Mouse (Mus musculus) mouse embryonic stem cell (cell line): Measurements from ENCODE around the gene Cops4.

ENCODE experiments used
- in situ Hi-C, 2 experiments: fragments of 300-500 bp; cut with MboI; formaldehyde crosslinking; loops; 1 replicate in 1 of 2; 3 replicates in 1 of 2; pipeline ENCODE4 v1.14.3; 2019 to 2020; ENCODE audit warnings: low sequenced_read_pairs in 2 of 2, low pct_unique_long_range_greater_than_20kb in 1 of 2, mixed read lengths in 1 of 2; ENCODE audit not compliant: unreplicated experiment in 1 of 2

Gene Cops4

DNA sequence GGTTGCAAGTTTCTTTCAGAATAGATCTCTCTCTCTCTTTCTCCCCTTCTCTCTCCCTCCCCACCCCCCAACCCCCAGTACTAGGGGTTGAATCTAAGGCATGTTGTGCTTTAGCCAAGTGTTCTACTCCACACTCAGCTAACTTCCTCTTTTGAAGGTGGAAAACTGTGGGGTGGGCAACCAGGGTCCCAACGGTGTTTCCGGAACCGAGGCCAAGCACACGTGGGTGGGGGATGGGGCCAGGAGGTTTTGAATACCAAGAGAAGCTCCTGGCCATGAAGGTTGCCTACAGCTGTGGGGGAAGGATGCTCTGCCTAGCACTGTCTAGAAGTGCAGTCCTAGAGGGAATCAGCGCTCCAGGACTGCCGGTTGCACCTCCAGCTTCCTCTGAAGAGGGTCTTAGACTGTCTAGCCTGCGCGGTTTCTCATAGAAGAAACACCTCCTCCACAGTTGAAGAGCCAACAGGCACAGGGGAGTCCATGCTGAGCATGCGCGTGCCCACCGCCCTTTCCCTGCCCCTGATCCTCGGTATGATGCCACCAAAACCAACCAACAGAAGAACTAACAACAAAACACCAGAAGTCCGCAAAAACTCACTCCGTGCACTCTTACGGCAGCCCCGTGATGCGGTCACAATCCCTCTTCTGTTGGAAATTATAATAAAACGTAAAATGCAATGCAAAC, 51.3 kb downstream of the Cops4 start:
- in situ Hi-C loops, result no loop called here

DNA sequence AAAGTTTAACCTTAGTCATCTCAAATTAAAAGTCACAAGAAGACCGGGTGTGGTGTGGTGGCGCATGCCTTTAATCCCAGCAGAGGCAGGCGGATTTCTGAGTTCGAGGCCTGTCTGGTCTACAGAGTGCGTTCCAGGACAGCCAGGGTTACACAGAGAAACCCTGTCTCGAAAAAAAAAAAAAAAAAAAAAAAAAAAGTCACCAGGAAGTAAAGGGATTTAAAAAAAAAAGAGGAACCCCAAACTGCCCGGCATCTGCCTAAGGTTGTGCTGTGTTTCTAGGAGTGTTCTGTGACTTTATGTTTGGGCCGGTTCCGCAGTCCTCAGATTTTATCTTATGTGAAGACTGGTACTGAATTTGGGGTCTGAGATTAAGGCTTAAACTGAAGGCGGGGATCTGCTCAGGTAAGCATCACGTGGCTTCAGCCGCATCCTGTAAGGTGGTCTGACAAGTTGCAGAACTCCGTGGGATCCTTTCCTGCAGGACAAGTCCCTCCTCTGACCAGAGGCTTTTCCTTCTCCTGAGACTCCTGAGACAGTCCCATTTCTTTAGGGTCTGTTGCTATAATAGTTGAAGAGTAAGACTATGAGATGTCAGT, 52.0 kb downstream of the Cops4 start:
- in situ Hi-C loops, result no loop called here

DNA sequence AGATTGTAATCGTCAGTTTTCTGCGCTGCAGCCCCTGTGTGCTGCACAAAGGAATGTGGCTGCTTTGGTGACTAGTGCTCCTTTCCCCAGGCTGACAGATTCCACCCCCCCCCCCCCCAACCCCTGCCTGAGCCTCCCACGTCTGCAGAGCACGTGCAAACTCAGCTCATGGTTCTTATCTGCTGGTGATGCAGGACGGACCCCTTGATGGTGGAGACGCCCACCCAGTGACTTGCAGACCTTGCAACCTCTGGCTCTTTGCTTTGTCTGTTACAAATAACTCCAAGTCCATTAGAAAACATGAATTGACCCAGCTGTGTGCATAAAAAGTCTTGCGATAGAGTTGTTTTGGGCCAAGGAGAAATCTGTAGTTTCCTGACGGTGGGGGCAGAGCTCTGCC, 52.6 kb downstream of the Cops4 start:
- in situ Hi-C loops, result no loop called here

DNA sequence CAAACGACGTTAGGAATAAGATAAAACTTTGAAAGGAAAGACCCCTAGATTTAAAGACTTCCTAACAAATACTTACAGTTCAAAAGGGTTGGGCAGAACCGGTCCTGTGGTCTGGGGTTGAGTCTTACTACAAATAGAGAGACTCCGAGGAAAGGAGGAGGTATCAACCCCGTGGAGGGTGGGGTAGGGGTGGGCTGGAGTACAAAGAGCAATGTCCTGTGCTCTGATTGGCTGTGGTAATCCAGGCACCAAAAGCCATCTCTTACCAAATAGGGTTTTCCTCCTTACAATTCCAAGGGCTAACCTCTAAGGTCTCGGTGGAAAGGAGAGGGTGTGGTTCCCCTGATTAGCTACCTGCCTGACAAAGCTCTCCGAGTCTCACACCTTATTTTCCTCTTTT, 54.0 kb downstream of the Cops4 start, which contains the start of gene Plac8:
TSS of gene Plac8 (minus strand) at position 177 of the 400 bp plus-strand sequence.
- in situ Hi-C loops, result no loop called here

DNA sequence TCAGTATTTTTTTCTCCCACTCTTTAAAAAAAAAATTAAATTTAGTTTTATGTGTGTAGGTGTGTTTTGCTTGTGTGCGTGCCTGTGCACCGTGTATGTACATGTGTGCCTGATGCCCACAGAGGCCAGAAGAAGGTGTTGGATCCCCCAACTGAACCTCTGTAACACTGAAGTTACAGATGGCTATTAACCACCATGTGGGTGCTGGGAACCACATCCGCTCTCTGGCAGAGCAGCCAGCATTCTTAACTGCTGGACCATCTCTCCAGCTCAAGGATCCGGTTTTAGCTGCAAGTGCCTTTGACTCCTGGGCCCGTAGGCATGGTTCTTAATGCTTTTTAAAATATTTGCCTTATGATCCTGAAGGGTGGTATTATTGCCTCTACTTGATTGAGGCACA, 55.1 kb downstream of the Cops4 start:
- in situ Hi-C loops, result no loop called here

DNA sequence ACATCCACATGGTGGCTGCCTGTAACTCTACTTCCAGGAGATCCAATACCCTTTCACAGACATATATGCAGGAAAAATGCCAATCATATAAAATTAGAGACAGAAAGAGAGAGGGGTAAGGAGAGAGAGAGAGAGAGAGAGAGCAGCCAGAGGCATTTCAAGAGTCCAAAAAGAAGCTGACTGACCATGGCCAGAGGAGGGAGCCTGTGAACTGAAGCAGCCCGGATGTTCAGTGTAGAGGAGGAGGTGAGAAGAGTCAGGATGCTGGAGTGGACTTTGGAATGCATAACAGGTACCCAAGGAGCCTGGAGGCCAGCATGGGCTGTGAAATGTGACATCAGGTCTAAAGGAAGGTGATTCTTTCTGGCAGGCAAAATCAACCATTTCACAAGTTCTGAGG, 56.7 kb downstream of the Cops4 start:
- in situ Hi-C loops, result no loop called here

DNA sequence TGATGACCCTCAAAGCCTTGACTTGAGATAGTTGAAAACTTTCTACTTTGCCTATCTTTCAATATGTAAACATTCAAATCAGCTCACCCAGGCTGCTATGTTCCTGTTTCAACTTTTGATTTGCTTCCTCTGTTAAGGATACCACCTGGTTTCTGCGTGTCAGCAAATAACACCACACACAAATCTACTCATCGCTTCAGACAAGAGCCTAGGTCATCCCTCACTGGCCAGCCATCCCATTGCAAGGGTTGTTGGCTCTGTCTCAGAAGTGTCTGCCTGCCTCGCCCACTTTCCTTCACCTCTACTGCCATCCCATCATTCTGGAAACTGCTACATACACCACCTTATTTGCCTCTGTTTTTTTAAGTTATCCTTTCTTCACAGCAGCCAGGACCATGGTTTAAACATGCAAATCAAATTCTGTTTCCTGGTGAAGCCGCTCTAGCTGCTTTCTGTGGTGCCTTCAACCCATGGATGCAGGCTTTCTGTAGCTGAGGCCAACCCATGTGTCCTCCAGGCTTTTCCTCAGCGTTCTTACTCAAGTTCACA, 60.8 kb downstream of the Cops4 start:
- in situ Hi-C loops, result no loop called here

DNA sequence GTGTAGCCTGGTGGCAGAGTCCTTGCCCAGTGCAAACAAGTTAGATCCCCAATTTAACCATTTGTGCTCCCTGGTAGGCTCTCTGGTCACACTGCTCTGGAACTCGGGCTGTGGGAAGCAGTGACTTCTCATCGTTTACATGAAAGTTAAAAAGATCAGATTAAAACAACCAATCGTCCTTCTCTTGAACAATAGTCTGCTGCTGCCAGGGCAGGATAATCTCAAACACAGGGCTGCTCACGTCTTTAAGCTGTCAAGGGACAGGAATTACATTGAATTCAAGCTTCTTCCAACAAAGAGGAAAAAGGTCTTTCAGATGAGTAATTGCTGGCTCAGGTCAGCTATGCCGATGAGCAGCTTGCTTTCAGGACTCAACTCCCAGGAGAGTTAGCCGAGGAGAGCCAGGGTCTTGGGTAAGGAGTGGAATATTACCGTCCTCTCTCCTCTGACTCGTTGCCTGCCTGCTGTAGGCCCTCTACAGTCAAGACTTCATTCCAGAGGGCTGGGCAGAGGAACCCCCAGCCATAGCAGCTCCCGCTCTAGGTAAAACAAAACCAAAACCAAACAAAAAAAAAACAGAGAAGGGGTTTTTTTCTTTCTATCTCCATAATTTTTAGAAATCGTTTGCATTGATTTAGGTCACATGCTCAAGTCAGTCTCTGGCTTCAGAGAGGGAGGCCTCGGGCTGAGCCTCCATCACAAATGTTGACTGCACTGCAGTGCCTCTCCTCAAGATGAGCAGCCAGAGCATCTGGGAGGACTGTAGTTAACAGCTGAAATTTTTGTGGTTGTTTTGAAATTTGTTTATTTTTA, 63.7 kb downstream of the Cops4 start:
- in situ Hi-C loops, result no loop called here

DNA sequence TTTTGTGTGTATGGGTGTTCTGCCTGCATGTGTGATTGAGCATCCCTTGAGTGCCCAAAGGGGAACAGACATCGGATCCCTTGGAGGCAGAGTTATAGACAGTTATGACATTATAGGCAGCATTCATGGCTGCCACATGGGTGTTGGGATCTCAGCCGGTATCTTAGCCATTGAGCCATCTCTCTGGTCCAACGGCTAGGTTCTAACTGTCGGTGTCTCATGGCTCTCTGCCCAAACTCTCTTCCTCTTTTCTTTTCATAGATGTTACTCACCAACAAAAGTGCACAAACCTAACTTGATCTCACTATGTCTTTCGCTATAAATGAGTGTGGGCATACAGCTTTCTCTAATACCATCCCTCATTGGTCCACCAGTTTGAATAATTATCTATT, 64.3 kb downstream of the Cops4 start:
- in situ Hi-C loops, result no loop called here

DNA sequence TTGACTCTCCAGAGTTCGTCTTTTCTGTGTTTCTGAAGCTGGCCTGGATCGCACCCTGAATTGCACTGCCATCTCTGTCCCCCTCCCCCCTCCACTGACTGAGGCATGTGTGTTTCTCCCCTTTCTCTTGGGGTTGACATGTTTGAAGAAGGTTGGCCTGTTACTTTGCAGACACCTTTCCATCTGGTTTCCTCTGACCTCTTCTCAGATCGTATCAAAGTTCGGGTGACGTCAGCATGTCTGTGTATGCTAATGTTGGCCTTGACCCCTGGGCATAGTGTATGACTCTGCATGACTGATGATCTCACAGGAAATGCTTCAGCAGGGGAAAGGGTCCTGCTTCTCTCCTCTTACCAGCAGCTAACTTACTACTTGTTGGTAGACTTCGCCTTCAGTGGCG, 65.0 kb downstream of the Cops4 start:
- in situ Hi-C loops, result no loop called here

DNA sequence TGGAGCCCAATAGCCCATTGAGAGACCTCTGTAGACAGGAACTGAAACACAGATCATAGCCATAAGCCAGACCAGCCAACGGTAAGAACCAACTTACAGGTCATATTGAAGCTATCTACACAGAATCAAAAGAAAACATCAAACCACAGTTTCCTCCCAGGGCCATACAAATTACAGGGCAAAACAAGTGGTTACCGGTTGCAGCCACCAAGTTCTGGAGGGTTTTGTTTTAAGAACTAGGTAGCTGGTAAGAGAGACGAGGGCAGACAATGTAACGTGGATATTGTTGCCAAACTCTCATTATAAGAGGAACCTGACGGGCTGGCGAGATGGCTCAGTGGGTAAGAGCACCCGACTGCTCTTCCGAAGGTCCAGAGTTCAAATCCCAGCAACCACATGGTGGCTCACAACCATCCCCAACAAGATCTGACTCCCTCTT, 67.1 kb downstream of the Cops4 start:
- in situ Hi-C loops, result no loop called here

DNA sequence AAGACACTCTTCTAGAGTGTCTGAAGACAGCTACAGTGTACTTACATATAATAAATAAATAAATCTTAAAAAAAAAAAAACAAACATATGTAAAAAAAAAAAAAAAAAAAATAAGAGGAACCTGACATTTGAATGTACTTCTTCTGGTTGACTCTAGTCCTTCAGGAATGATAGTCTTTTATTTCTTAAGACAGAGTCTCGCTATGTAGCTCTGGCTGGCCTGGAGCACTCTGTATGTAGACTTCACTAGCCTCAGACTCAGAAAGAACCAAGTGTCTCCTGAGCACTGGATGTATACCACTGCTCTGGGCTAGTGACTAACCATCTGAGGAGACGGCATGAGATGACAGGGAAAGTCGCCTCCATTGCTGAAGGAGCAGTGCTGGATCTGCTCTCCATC, 67.5 kb downstream of the Cops4 start:
- in situ Hi-C loops, result no loop called here

DNA sequence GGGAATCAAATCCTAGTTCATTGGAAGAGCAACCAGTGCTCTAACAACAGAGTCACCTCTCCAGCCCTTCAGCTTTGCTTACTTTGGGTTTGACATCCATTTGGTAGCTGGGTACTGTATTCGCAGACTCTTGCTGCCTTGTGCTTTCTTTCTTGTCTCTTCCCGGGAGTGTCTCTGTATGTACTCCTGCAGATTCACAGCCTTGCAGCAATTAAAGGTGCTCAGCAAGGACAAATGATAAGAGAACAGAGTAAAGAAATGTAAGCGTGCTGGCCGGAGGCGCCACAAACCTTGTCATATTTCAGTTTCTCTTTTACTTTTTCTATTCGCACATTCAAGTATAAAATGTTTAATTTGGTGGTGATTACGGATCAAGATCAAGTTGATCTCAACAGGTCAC, 69.0 kb downstream of the Cops4 start:
- in situ Hi-C loops, result no loop called here

DNA sequence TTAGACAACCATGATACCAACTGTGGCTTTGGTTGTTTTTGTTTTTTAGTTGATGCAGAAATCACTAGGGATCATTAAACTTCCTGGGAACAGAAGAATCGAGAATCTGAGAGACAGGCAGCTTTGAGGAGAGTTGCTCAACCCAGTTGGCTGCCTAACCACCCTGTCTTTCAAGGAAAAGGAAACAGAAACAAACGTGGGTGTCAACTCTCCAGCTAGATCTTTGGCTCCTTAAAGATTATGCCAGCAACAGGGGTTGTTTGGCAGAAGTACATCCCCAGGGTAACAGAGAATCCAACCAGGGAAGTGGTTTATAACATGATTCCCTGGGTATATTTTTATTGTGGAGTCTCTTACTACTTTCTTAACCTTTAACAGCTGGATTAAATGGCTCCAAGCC, 69.5 kb downstream of the Cops4 start:
- in situ Hi-C loops, result no loop called here

DNA sequence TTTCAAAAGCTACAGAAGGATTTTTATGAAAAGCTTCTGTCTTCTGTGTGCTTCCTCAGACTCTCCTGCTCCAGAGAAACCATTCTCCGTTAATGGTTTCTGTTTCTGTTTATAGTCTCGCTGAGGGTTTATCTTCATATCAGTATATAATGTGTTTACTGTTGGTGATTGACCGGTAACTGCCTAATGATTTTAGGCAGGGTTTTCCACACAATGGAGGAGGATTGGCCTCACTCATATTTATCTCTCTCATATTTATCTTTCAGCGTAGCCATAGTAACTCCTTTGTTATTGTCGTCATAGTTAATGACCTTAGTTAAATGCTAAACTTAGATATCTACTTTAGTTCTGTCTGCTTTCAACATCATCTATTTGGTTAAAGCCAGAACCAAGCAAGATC, 72.4 kb downstream of the Cops4 start:
- in situ Hi-C loops, result no loop called here

DNA sequence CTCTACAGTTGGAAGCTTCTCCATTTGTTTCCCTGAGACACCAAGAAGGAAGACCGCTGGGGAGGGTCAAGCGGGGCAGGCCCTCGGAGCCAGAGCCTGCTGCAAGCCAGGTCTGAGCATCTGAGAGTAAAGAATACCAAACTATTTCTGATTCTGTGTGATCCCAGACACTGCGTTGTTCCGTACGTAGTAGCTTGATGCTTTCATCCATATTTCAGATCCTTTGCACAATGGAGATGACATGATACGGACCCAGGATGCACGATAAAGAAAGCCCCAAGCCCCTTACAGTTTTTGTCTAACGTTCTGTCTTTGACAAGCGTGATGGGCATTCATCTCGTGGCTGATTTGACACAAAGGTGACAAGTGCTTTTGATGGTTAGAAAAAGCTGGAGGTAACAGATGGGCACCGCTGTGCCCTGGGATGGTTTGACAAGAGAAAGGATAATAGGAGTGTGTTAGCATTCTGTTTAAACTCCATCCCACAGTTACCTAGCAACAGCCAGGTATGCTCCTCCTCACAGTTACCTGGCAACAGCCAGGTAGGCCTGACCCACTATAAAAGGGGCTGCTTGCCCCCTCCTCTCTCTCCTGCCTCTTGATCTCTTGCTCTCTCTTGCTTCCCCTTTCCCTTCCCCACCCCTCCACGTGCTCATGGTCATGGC, 76.8 kb downstream of the Cops4 start:
- in situ Hi-C loops, result no loop called here

DNA sequence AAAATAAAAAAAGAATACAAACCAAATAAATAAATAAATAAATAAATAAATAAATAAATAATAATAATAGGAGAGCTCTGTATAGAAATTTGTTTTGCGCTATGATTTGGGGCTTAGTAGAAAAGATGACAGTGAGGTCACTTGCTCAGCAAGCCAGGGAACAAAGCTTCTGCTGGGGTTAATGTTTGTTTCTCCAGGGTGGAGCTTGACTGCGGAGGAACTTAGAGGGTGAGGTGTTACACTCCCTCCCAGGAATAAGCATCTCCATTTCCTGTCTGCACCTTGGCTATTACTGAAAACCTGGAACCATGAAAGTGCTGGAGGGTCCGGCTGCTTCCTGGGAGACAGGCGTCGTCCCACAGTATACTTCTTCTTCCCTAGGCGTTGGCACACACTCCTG, 77.9 kb downstream of the Cops4 start:
- in situ Hi-C loops, result no loop called here
